Mouse (Mus musculus): ENCODE results near the gene Enpp3.

Gene Enpp3

DNA sequence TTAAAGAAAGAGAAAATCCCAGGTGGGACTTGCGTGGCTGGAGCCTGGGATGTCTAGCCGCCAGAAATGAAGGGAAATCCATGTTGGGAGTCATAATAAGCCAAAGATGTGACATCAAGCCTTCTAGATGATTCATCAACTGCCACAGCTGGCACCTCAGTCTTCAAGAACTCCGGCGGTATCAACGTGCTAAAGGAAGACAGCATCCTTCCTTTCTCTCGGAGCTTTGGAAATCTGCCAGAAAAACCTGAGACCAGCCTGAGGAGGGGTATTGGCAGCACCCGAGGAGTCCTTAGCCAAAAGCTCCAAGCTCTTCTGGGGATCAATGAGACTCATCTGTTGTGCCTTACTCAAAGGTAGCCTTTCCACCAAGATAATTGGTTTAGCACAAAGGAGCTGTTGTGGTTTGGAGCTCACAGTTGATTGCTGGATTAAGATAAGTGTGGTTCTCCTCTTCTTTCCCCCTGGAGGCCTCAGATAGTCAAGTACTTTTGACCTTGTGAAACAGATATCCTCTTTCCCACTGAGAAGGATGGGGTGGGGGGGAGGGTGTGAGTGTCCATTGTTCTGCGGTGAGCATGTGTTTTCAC is 84.2 kb downstream of the Enpp3 start:
- DNase-seq: no peak

DNA sequence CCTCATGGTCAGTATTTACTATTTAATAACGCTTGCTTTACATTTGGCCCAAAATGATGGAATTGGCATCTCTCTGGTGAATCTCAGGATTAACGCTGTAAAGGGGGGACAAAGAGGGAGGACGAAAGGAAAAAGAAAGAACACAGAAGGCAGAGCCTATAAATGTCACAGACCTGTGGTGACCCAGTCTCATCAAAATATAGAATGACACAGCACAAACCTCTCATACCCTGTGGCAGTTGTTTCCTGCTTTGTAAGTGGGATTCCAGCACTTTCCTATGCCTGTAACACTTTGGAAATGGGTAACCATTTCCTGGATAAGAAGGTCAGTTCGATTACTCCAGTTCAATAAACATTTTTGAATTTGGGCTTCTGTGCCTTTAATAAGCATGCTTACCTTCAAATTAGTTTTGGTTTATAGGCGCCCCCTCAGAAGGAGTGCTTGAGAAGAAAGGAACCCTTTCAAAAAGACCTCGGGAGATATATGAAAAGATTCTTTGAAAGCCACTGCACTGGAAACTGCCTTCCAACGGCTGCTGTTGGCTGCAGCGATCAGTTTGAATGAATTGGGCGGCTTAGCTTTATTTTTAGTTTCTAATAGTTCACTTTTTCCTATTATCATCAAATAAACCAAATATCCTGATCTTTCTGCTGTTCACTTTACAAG is 87.6 kb downstream of the Enpp3 start:
- DNase-seq: no peak

DNA sequence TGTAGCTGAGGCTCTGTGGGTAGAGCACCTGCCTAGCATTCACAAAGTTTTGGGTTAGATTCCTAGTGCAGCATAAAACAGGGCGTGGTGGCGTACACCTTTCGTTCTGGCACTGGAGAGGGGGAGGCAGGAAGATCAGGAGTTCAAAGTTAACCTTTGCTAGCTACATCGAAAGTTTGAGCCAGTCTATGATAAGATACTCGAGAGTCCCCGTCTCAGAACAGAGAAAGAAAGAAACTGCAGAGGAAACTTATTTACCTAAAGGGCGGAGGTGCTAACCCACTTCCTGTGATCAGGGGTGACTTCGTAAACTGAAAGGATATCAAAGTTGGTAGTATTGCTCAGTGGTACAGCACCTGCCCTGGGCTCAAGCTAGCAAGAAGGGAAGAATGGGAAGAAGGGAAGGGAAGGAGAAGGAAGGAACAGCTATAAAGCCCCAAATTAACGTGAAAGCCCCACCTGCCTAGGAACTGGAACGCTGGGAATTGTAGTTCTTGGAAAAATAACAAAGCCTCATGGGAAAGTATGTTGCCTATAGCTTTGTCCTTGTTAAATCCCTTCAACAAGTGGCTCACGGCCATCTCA is 88.3 kb downstream of the Enpp3 start:
- DNase-seq: no peak

DNA sequence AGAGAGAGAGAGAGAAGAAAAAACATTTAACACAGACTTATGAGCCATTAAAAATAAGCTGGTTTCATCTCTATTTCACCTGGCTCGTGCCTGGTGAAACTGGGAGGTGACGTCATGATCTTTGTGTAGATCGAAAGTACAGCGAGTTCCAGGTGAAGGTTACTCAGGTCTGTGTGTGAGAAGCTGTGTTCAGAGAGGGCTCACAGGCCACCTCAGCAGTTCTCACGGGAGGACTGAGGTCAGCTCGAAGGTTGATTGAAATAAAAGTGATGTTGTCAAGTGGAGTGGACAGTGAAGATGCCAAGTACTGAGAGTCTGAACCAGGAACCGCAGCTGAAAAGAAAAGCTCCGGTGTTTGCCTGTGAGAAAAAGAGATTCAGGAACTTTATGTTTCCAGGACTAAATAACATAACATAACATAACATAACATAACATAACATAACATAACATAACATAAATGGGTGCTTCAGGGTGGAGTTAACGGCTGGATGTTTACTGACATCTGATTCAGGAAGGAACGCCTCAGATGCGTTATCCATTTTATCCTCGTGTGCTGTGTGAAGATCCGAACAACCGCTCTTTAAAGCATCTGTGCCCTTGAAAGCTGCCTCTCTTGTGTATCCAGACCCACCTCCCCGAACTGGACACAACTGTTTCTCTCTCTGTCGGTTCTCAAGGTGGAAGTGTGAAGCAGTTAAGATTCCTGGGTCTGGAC is 88.9 kb downstream of the Enpp3 start:
- DNase-seq: no peak

DNA sequence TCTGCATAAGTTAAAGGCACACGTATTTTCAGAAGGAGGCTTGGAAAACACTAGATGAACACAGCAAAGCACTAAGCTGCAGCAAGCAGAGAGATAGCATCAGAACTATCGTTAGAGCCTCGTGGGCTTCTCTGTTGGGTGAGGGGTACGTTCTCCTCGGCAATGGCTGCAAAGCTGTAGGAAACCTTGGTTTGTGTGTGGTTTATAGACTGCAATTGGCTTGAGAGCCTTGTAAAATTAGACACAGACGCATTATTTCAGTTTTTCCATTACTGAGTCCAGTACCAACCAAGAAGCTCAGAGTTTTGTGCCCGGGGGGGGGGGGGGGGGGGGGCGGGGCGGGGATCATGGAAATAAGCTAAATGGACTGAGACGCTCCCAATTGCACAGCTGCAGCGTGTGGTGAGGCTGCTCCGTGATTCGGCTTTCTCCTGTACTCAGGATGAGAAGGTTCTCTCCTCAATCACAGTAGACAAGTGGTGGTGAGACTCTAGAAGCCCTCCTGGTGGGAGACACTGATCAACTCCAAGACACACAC is 99.6 kb downstream of the Enpp3 start:
- no peak for DNase-seq

DNA sequence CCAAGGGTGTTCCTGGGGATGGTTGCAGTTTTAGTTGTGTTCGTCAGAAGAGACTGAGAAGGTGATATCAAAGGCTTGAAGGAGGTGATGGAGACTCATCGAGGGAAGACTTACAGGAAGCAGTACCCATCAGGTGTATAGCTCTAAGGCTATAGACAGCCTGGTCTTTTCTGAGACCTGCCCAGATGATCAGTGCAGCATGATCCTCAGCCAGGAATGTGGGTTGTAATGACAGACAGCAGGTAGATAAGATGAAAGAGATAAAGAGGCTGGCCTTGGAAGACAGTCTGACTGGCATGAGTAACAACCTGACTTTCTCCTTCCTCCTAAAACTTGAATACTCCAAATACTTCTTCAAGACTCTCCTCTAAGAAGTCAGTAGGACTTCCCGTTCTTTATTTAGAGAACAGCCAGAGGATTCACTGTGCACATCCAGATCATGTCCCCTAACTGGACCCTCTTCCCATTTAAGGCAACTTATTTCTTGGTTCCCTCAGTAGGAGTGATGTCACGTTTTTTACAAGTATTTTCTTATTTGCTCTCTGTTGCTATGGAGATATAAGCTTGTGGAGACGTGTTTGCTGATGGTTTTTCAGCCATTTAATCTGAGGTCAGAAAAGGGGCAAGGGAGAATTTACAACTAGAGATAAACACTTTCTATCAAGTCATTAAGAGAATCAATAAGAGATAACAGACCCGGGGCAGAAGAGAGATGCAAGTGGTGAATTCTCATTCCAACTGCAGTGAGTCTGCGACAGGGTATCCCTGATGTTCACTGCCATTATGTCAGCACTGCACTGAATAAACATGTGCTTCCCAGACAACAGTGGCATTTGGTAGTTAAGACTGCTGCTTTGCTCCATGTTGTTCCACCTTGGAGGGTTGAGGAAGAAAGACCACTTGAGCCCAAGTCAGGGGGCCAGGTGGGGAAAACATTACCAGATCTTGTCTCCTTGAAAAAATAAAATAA is 101.1 kb downstream of the Enpp3 start:
- no peak for DNase-seq

DNA sequence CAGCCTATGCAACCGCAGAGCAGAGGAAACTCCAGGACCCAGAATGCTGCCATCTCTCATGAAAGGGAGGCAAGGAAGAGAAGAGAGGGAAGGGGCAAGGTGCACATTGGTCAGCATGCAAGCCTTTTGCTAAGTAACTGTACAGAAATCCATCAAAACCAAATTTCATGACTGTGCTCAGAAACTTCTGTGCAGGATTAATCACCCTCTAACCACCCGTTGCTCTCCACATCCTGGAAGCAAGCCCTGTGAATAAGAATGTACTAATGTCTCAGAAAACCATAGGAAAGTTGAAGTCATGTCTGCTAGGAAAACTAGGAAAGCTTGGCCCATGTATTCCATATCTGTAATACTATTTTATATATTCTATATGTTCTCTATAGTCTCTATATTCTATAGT is 103.5 kb downstream of the Enpp3 start:
- DNase-seq: no peak

DNA sequence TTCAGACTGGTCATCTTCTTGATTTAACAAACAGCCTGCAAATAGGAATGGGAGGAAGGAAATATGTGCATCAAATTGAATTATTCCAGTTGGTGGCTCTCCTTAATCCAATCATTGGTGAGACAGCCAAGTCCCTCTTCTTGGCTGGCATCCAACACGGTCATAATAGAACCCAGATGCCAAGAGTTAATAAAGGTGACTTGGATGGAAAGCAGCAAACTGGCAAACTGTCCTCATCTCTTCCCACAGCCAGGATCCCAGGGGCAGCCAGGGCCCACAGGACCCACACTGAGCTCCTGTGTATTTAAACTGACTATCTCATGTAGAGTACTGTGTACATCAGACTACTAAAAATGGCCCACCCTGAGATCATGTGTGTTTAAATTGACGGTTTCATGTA is 104.2 kb downstream of the Enpp3 start:
- DNase-seq: peak; percentile 83

DNA sequence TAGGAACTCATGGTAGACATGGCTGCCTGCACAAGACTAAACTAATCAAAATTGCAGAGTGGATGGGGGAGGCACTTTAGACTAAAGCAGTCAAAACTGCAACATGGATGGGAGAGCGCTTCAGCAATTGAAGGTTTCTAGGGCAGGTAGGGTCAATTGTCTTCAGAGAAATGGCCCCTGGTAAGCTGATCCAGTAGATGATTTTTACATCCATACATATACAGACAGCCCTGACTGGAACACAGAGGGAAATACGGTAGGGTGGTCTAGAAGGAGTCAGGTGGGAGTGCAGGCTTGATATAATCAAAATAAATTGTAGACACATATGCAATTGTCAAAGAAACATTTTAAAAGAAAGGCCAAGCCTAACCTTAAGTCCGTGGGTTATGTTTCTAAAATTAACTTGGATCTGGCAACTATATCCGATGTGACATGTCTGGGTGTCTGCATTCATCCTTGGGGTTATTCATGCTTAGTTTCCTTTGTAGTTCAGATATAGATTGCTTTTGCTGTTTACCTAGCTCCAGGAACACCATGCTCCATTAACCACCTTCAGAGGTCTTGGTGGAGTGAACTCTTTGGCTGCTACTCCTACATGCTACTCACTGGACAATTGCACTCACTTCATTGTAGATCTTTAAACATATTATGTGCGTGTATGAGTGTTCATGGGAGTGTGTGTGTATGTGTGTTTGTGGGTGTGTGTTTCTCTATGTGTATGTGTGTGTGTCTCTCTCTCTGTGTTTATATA is 107.4 kb downstream of the Enpp3 start:
- no peak for DNase-seq

DNA sequence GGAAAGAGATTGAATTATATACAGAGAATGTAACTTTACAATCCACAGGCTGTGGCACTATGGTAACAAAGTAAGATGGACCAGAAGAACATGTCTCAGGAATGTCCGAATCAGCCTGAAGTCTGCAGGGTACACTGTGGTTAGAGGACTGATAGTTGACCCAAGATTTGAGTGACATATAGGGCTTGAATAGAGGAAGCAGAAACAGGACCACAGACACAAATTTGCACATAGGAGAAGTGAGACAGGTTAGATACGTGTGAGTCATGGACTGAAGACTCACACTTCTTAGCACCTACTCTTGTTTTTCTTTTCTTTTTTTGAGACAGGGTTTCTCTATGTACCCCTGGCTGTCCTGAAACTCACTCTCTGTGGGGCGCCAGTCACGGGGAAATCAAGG is 115.1 kb downstream of the Enpp3 start:
- no peak for DNase-seq

DNA sequence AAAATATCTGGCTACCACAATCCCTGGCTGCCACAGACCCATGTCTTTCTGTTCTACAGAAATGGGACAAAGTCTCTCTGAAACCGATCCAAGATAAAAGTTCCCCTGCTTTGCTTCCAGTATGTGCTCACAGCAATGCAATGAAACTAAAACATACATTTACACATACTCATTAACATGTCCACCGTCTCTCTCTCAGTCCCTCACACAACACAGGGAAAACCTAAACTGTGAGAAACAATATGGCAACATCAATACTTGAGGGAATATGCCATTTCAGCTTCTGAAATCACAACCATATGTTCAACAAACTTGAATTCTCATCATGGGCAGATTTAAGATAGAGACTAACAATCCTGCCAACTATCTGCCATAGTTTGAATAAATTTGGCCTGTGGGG is 117.4 kb downstream of the Enpp3 start:
- DNase-seq: no peak
